Mouse (Mus musculus): ENCODE data around the gene Olah. TPM values are rescaled to one million over a fixed set of nuclear protein-coding genes. Genes with fewer than 3 reads are reported as not detected.

Gene Olah
- polyA plus RNA-seq, 1 experiment from 2014 or later = not detected

DNA sequence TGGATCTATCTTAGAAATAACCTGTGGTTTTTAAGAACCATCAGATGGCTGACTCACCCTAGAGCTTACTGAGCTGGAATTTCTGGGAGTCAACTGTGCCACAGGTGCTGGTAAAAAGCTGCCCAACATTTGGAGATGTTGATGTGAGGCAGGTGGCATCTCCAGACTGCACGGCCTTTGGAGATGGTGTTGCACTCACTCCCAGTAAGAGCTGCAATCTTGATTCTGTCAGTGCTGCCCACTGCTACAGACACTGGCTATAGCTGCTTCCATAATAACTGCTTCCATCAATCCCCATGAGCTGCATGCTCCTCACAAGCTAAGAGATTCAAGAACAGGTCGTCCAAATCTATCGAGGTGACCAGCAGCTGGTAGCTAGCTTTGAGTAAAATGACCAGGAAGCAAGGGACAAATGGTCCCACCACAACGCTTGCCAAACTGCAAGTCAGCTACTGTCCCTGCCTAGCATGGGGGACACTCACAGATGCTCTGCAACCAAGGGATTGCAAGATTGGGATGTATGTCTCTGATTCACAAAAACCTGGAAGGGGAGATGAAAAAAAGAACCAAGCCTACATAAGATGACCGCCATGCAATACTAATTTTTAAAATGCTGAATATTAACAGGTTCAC is 65.8 kb downstream of the Olah start:
- peaks cover 20% of the 10 kb centered on the region; the same call in 1 of the 2 replicates for H3K79me2 ChIP-seq (ENCODE audit: inconsistent target)
- H3K4me3 ChIP-seq (ENCODE audit: inconsistent target) = peak overlapping the region; percentile 70
- 68% methylated on average over 5 of the region's 5 CpGs for WGBS (ENCODE audit: missing documents)
- 0 out of 2 replicates have a peak, but pooled peaks cover 7% of the 10 kb centered on the region for H3K36me3 ChIP-seq (ENCODE audit: inconsistent target)
- H3K27ac ChIP-seq = no peak overlapping the region

GRCm38 (mm10) chr2:3327351-3327750 is 69.7 kb downstream of the Olah start:
- H3K4me3 ChIP-seq (ENCODE audit: inconsistent target) = no peak overlapping the region
- H3K27ac ChIP-seq = no peak overlapping the region
- H3K79me2 ChIP-seq (ENCODE audit: inconsistent target) = peaks cover 20% of the 10 kb centered on the region; the same call in 1 of the 2 replicates
- peaks cover 25% of the 10 kb centered on the region; the same call in 1 of the 2 replicates for H3K36me3 ChIP-seq (ENCODE audit: inconsistent target)
- 17% methylated on average over 1 of the region's 1 CpGs for whole genome bisulfite sequencing (ENCODE audit: missing documents)

GRCm38 (mm10) chr2:3326547-3326946 is 70.5 kb downstream of the Olah start:
- 100% methylated on average over 1 of the region's 1 CpGs for WGBS (ENCODE audit: missing documents)
- Histone ChIP-seq H3K79me2 (ENCODE audit: inconsistent target) (peaks cover 15% of the 10 kb centered on the region; the same call in 1 of the 2 replicates), H3K36me3 (ENCODE audit: inconsistent target) (peaks cover 25% of the 10 kb centered on the region; the same call in 1 of the 2 replicates), H3K4me3 (ENCODE audit: inconsistent target) (no peak overlapping the region), H3K27ac (no peak overlapping the region)

- Histone ChIP-seq H3K4me3 (ENCODE audit: inconsistent target) (no peak overlapping the region), H3K79me2 (ENCODE audit: inconsistent target) (no peaks in the 10 kb centered on the region), H3K27ac (no peak overlapping the region), H3K36me3 (ENCODE audit: inconsistent target) (peaks cover 25% of the 10 kb centered on the region; the same call in 1 of the 2 replicates)
- 96% methylated on average over 7 of the region's 7 CpGs for WGBS (ENCODE audit: missing documents)
These were observed 72.5 kb downstream of the Olah start for GRCm38 (mm10) chr2:3324381-3325130.

GRCm38 (mm10) chr2:3323132-3323531 is 73.9 kb downstream of the Olah start:
- Histone ChIP-seq H3K36me3 (ENCODE audit: inconsistent target) (peaks cover 19% of the 10 kb centered on the region; the same call in 1 of the 2 replicates), H3K79me2 (ENCODE audit: inconsistent target) (no peaks in the 10 kb centered on the region), H3K4me3 (ENCODE audit: inconsistent target) (no peak overlapping the region), H3K27ac (no peak overlapping the region)
- 95% methylated on average over 2 of the region's 2 CpGs for WGBS (ENCODE audit: missing documents)

- WGBS (ENCODE audit: missing documents) = 82% methylated on average over 3 of the region's 3 CpGs
- H3K36me3 ChIP-seq (ENCODE audit: inconsistent target) = peaks cover 10% of the 10 kb centered on the region; the same call in 1 of the 2 replicates
- peaks cover 29% of the 10 kb centered on the region for H3K79me2 ChIP-seq (ENCODE audit: inconsistent target)
- no peak overlapping the region for H3K4me3 ChIP-seq (ENCODE audit: inconsistent target)
- H3K27ac ChIP-seq = no peak overlapping the region
These were observed 91.5 kb downstream of the Olah start for GRCm38 (mm10) chr2:3305426-3306025.

DNA sequence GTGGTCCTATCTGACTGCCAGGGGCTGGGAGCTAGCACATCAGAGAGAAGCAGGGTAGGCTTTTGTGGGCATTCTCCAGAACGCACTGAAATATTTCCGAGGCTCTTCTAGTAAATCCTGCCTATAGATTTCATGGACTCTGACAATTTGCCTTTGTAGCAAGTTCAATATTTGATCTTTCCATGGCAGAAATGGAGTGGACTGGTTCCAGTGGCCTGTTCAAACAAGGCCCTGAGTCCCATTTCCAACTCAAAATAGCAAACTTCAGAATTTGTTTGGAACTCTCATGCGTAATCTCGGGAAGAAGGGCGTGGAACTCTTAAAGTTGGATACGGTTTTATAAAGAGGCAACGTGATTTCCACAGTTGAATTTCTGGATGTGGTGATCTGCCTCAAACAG is 101.2 kb downstream of the Olah start:
- Histone ChIP-seq H3K27ac (no peak overlapping the region), H3K36me3 (ENCODE audit: inconsistent target) (no peaks in the 10 kb centered on the region), H3K79me2 (ENCODE audit: inconsistent target) (peaks cover 95% of the 10 kb centered on the region), H3K4me3 (ENCODE audit: inconsistent target) (no peak overlapping the region)
- WGBS (ENCODE audit: missing documents) = 96% methylated on average over 7 of the region's 7 CpGs

DNA sequence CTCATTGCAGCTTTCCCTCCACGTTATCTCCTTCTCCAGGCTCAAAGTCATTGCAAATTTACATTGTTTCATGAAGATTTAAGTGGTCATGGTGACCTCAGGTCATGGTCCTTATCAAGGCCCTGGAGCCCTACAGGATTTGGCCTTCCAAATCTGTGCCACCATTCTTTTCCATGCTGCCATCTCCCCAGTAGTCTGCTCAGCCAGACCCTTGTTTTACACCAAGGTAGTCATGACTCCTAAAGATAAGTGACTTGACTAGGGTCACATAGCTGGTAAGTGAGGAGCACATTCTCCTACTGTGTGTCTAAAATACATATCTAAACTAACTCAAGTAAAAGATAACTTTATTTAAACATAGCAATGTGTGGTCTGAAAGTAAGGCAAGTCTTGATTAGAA is 104.8 kb downstream of the Olah start:
- Histone ChIP-seq H3K4me3 (ENCODE audit: inconsistent target) (no peak overlapping the region), H3K79me2 (ENCODE audit: inconsistent target) (peaks cover 100% of the 10 kb centered on the region), H3K27ac (no peak overlapping the region), H3K36me3 (ENCODE audit: inconsistent target) (no peaks in the 10 kb centered on the region)
- 86% methylated on average over 1 of the region's 1 CpGs for WGBS (ENCODE audit: missing documents)

Other genes starting within 250 kb of the Olah start
- gene Nmt2, start 113.0 kb downstream of the Olah start, polyA plus RNA-seq (2018) = 13.5 to 16.7 TPM (median 13.8 TPM) in 3 replicates
- 6.6 to 12.1 TPM (median 10.8 TPM) in 3 replicates for gene Rpp38, start 64.6 kb downstream of the Olah start, polyA plus RNA-seq (2018)
- gene Acbd7, start 61.0 kb downstream of the Olah start, polyA plus RNA-seq (2018) = not detected in 3 replicates
- gene Meig1, start 25.4 kb upstream of the Olah start, polyA plus RNA-seq (2018) = 1.7 to 2.3 TPM in 2 of 3 replicates, not detected in the other
- gene Dclre1c, start 26.9 kb upstream of the Olah start, polyA plus RNA-seq (2018) = 17.9 to 52.7 TPM (median 38.0 TPM) in 3 replicates
- gene Suv39h2, start 77.8 kb upstream of the Olah start, polyA plus RNA-seq (2018) = 0.42 to 2.5 TPM (median 1.1 TPM) in 3 replicates
- 1.7 to 2.7 TPM (median 1.9 TPM) in 3 replicates for gene Gm45902, start 115.6 kb upstream of the Olah start, polyA plus RNA-seq (2018)
- gene Hspa14, start 115.6 kb upstream of the Olah start, polyA plus RNA-seq (2018) = 31.7 to 48.6 TPM (median 31.8 TPM) in 3 replicates
- 0.56 to 1.2 TPM (median 0.57 TPM) in 3 replicates for gene Cdnf, start 115.8 kb upstream of the Olah start, polyA plus RNA-seq (2018)
- 17.1 to 33.9 TPM (median 23.6 TPM) in 3 replicates for gene Fam107b, start 173.3 kb upstream of the Olah start, polyA plus RNA-seq (2018)